Mouse (Mus musculus) small intestine, adult 2 months (tissue): ENCODE measurements around the gene Esrrg.

Source experiments
- CTCF ChIP-seq: fragments of 200-500 bp; IDR thresholded peaks from 2 replicates; pipeline ENCODE4 v1.5.1; 2012; ENCODE audit warnings: low read depth, mild to moderate bottlenecking, control low read depth, inconsistent platforms, low read length, moderate library complexity, mixed read lengths; ENCODE audit not compliant: insufficient replicate concordance, insufficient read length; ENCODE audit errors: extremely low read depth
- POLR2A ChIP-seq: fragments of 200-500 bp; IDR thresholded peaks from 2 replicates; pipeline ENCODE4 v1.6.1; 2012; ENCODE audit warnings: low read depth, mild to moderate bottlenecking, control low read depth, inconsistent platforms, low read length, moderate library complexity

DNA sequence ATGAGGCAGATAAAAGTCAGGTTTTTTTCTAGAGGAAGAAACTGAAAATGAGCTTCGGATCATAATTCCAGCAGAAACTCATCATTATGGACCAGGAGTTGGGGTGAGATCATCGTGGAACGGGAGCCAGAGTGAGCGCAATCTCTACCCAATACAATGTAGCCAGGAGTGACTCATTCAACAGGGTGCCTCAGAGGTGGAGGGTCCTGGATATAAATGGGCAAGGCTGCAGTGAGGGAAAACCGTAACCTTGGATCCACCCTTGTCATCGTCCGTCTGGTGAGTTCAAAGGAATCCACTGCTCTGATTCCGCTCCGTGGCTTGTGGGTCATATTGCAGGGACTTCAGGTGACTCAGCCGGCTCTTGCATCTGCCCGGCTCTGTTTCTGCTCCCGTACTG lies 131.9 kb downstream of the Esrrg start:
- TF ChIP-seq POLR2A (no peak), CTCF (no peak)
